ENCODE assay signal across 12 mouse cellular contexts in genomic region chr12:77854281-77855075, GRCm38 (mm10).
A peak's percentile ranks its signal among the peaks of the same experiment; 100 is the strongest.
DNase-seq lines count a peak whose midpoint lies in the region; ATAC-seq and TF ChIP-seq lines count a peak whose summit lies in the region.
"Had no signal": no experiment of that assay in that cellular context is flagged by ENCODE, and none has a peak within 500 bp of the region (broad histone marks: within the 10 kb centered on the region; RNA-seq: fewer than 3 reads in every experiment).

No protein-coding gene starts in this region.

- no peaks in the 10 kb centered on the region for H3K4me1 ChIP-seq in kidney, postnatal 0 days (replicated peaks; ENCODE audit: insufficient read depth, low read length)
- peaks cover 11% of the 10 kb centered on the region for H3K4me1 ChIP-seq in forebrain, embryonic 16.5 days (replicated peaks; ENCODE audit: control insufficient read depth, insufficient read depth, low read length)

- TF ChIP-seq CTCF in kidney, postnatal 0 days (IDR thresholded peaks at IDR 0.05; ENCODE audit: low read depth): no peak

- no peak overlapping the region for H3K9ac ChIP-seq in kidney, postnatal 0 days (ENCODE audit: low read depth, low read length)
- no peak overlapping the region for H3K9ac ChIP-seq in forebrain, embryonic 16.5 days (replicated peaks; ENCODE audit: low read depth, low read length)

- WGBS in kidney, postnatal 0 days: 35% methylated on average over 15 of the region's 15 CpGs
- WGBS in forebrain, embryonic 16.5 days: 32% methylated on average over 15 of the region's 15 CpGs

- no peak overlapping the region for H3K27ac ChIP-seq in kidney, postnatal 0 days
- H3K27ac ChIP-seq in forebrain, embryonic 16.5 days (ENCODE audit: low read length): no peak overlapping the region

- no peaks in the 10 kb centered on the region for H3K9me3 ChIP-seq in kidney, postnatal 0 days (replicated peaks; ENCODE audit: low read length)
- no peaks in the 10 kb centered on the region for H3K9me3 ChIP-seq in forebrain, embryonic 16.5 days (ENCODE audit: control insufficient read depth, low read length)

- no peaks in the 10 kb centered on the region for H3K36me3 ChIP-seq in kidney, postnatal 0 days (ENCODE audit: insufficient read depth, low read length)
- no peaks in the 10 kb centered on the region for H3K36me3 ChIP-seq in forebrain, embryonic 16.5 days (ENCODE audit: control insufficient read depth, insufficient read depth)

- ATAC-seq in kidney, postnatal 0 days (replicated peaks; ENCODE audit: low FRiP score, low read depth): peak; percentile 74
- peak; percentile 39; the same call in 1 of the 2 replicates for ATAC-seq in forebrain, embryonic 16.5 days
- ATAC-seq: intestine, postnatal 0 days had no signal

- peak; percentile 50 for DNase-seq in kidney, postnatal 0 days (ENCODE audit: low spot score)
- DNase-seq in kidney, postnatal 25 days: no peak
- peak; percentile 76 for DNase-seq in embryo, embryonic 11 days
- DNase-seq in mesoderm, embryonic 11.5 days (ENCODE audit: low read depth, low spot score): peak; percentile 87
- DNase-seq in lung, postnatal 25 days (ENCODE audit: low spot score): no peak
- no peak for DNase-seq in layer of hippocampus, adult 11-12 months (ENCODE audit: low spot score)
- no peak for DNase-seq in layer of hippocampus, adult 9-11 months
- DNase-seq: lung, adult 2 months; right cerebral cortex, postnatal 14 days had no signal

- no peak overlapping the region for H3K4me3 ChIP-seq in kidney, postnatal 0 days (replicated peaks; ENCODE audit: low read depth, low read length)
- no peak overlapping the region for H3K4me3 ChIP-seq in forebrain, embryonic 16.5 days (replicated peaks; ENCODE audit: low read length)

- H3K4me2 ChIP-seq in kidney, postnatal 0 days (ENCODE audit: low read length): no peak overlapping the region
- no peak overlapping the region for H3K4me2 ChIP-seq in forebrain, embryonic 16.5 days (ENCODE audit: low read length)
- H3K4me2 ChIP-seq: heart, embryonic 11.5 days had no signal

- no peaks in the 10 kb centered on the region for H3K27me3 ChIP-seq in kidney, postnatal 0 days (ENCODE audit: insufficient read depth, low read length)
- no peaks in the 10 kb centered on the region for H3K27me3 ChIP-seq in forebrain, embryonic 16.5 days (replicated peaks; ENCODE audit: control insufficient read depth, insufficient read depth, low read length)

Comparison
In these comparisons a context has a peak if more than half of its experiments do, and no peak if none do; other contexts are left out.
1. DNase-seq: peak in kidney, postnatal 0 days (single experiment), embryo, embryonic 11 days (single experiment) and mesoderm, embryonic 11.5 days (single experiment); none in kidney, postnatal 25 days (0 of 2), lung, postnatal 25 days (single experiment), layer of hippocampus, adult 11-12 months (single experiment) and layer of hippocampus, adult 9-11 months (single experiment).